ENCODE assay signal across 8 mouse cellular contexts in genomic region chr12:14149843-14150567, GRCm38 (mm10). TPM values are rescaled to one million over a fixed set of nuclear protein-coding genes. Genes with fewer than 3 reads are reported as not detected.
DNase-seq lines count a peak whose midpoint lies in the region; ATAC-seq and TF ChIP-seq lines count a peak whose summit lies in the region.

No protein-coding gene starts in this region.

- peak overlapping the region; percentile 67 for H3K9ac ChIP-seq in hindbrain, postnatal 0 days (replicated peaks; ENCODE audit: low read length)

- H3K4me2 ChIP-seq in hindbrain, postnatal 0 days (ENCODE audit: low read depth, low read length): peak overlapping the region; percentile 92

- peak; percentile 90 for DNase-seq in adrenal gland, adult 2 months
- DNase-seq in gastrocnemius, postnatal 10 days: peak; percentile 39
- DNase-seq in hindbrain, postnatal 0 days (ENCODE audit: low spot score): peak; percentile 88
- DNase-seq in left cerebral cortex, adult 8-10 months (ENCODE audit: low spot score in 2 of 2): peak; percentile 68 to 84
- peak; percentile 70 for DNase-seq in lung, postnatal 25 days (ENCODE audit: low spot score)
- peak; percentile 81 for DNase-seq in right cerebral cortex, postnatal 25 days

- no peaks in the 10 kb centered on the region for H3K4me1 ChIP-seq in cortical plate, adult 2 months (ENCODE audit: control insufficient read depth, insufficient read depth, low read length)
- H3K4me1 ChIP-seq in hindbrain, postnatal 0 days (ENCODE audit: insufficient read depth, low read length): peaks cover 10% of the 10 kb centered on the region; the same call in 1 of the 2 replicates

- peak; percentile 39 for TF ChIP-seq CTCF in cortical plate, adult 2 months (IDR thresholded peaks at IDR 0.05; ENCODE audit: extremely low read depth, insufficient read depth, low read length)
- TF ChIP-seq CTCF in hindbrain, postnatal 0 days (IDR thresholded peaks at IDR 0.05; ENCODE audit: low read depth): peak; percentile 78

- no peaks in the 10 kb centered on the region for H3K9me3 ChIP-seq in hindbrain, postnatal 0 days (ENCODE audit: low read length)

- H3K4me3 ChIP-seq in cortical plate, adult 2 months (ENCODE audit: insufficient read depth, low read length): peak overlapping the region; percentile 64
- H3K4me3 ChIP-seq in hindbrain, postnatal 0 days (ENCODE audit: low read length): peak overlapping the region; percentile 75

- under 1% methylated on average over 59 of the region's 59 CpGs for WGBS in hindbrain, postnatal 0 days

- peak; percentile 52; the same call in 1 of the 2 replicates for ATAC-seq in hindbrain, postnatal 0 days
- no peak for ATAC-seq in inflammation-experienced regulatory T-cells, adult 6 months

- H3K27ac ChIP-seq in cortical plate, adult 2 months (ENCODE audit: insufficient read depth, low read length): peak overlapping the region; percentile 65
- peak overlapping the region; percentile 78 for H3K27ac ChIP-seq in hindbrain, postnatal 0 days

- TF ChIP-seq POLR2A in cortical plate, adult 2 months (IDR thresholded peaks at IDR 0.05; ENCODE audit: extremely low read depth, insufficient read depth, low read length): no peak

- no peaks in the 10 kb centered on the region for H3K36me3 ChIP-seq in hindbrain, postnatal 0 days (ENCODE audit: insufficient read depth, low read length)

- no peaks in the 10 kb centered on the region for H3K27me3 ChIP-seq in hindbrain, postnatal 0 days (ENCODE audit: insufficient read depth, low read length)

RNA-seq across cellular contexts. Expression of gene Fam84a, which starts 1.8 kb away (rescaled TPM):
- total RNA-seq in adrenal gland, adult 2 months (2021): 10 to 100 TPM in 1 of 2 experiments, 1 to 10 TPM in 1; 2.0 to 12.9 TPM
- polyA plus RNA-seq in adrenal gland, adult 2 months (2012; rRNA removed): 9.2 and 15.0 TPM in 2 replicates
- 30.8 and 34.0 TPM in 2 replicates for polyA plus RNA-seq in cortical plate, adult 2 months (2012; rRNA removed)
- under 1 TPM; 0.16 to 0.32 TPM for total RNA-seq in gastrocnemius, postnatal 10 days (2021)
- total RNA-seq in hindbrain, postnatal 0 days (2014; rRNA removed): 85.0 and 85.7 TPM in 2 replicates
- polyA plus RNA-seq in hindbrain, postnatal 0 days (2015; fragmentation: Nextera tagmentation; extraction: Ambion mirVana): 46.5 and 48.0 TPM in 2 replicates
- 10 to 100 TPM; 59.8 to 66.2 (median 64.1) TPM for total RNA-seq in left cerebral cortex, adult 8-10 months (2022)
- polyA plus RNA-seq in inflammation-experienced regulatory T-cells, adult 6 months (2017; shearing (Covaris generic)): under 1 TPM in 1 of 3 experiments, not detected in 2; 0.42 TPM

Comparison
In these comparisons a context has a peak if more than half of its experiments do, and no peak if none do; other contexts are left out.
1. DNase-seq: peak in every context shown above with its lines; median percentile 90 in adrenal gland, adult 2 months; 88 in hindbrain, postnatal 0 days; 81 in right cerebral cortex, postnatal 25 days; 76 in left cerebral cortex, adult 8-10 months; 70 in lung, postnatal 25 days; 39 in gastrocnemius, postnatal 10 days.